Mouse (Mus musculus) embryonic fibroblast, embryonic 13.5 days (primary cell): ENCODE measurements at regions not wholly inside any gene's neighbourhood (a gene's known extent, or its start where the extent isn't known, plus 50 kb on each side); places are given as distances from the start of the nearest gene placed in this dataset.

ENCODE experiments used
- H3K27ac ChIP-seq: 2 replicates; pipeline ENCODE4 v1.5.1; 2012; ENCODE audit warnings: low read length, control low read depth, inconsistent platforms; ENCODE audit not compliant: insufficient read depth
- H3K4me1 ChIP-seq: 2 replicates; pipeline ENCODE4 v1.6.1; 2011; ENCODE audit warnings: low read length; ENCODE audit not compliant: control insufficient read depth, insufficient read depth
- H3K4me3 ChIP-seq: 2 replicates; pipeline ENCODE4 v1.5.1; 2011; ENCODE audit warnings: mild to moderate bottlenecking, control low read depth, low read length; ENCODE audit not compliant: insufficient read depth
- CTCF ChIP-seq: IDR thresholded peaks from 2 replicates; pipeline ENCODE4 v1.5.1; 2011; ENCODE audit warnings: mild to moderate bottlenecking, control low read depth, low read length, moderate library complexity, borderline replicate concordance; ENCODE audit not compliant: insufficient read depth
- POLR2A ChIP-seq: IDR thresholded peaks from 2 replicates; pipeline ENCODE4 v1.6.1; 2011; ENCODE audit warnings: low read depth, mild to moderate bottlenecking, control low read depth, low read length, moderate library complexity

GRCm38 (mm10) chr17:66285295-66285694 lies 162.0 kb downstream of the Ddx11 start:
- Histone ChIP-seq H3K4me3 (no peak overlapping the region), H3K4me1 (no peaks in the 10 kb centered on the region), H3K27ac (no peak overlapping the region)
- no peak for TF ChIP-seq POLR2A
- no peak for TF ChIP-seq CTCF
